Mouse (Mus musculus) stomach, postnatal 0 days (tissue): ENCODE data around the gene Pef1.

ENCODE experiments used
- CTCF ChIP-seq: IDR thresholded peaks from 2 replicates; pipeline ENCODE4 v1.5.1; 2016; ENCODE audit warnings: antibody characterized with exemption, low read depth, mild to moderate bottlenecking, moderate library complexity
- EP300 ChIP-seq: optimal IDR thresholded peaks from 2 replicates; pipeline ENCODE3; 2016; ENCODE audit warnings: antibody characterized with exemption

GRCm38 (mm10) chr4:130167321-130167720, 65.0 kb downstream of the Pef1 start:
- no peak for TF ChIP-seq CTCF
- no peak for TF ChIP-seq EP300
